Comparison of ENCODE assay signal across 8 mouse cellular contexts in genomic region chr5:130073026-130073425, GRCm38 (mm10). TPM values are rescaled to one million over a fixed set of nuclear protein-coding genes. Genes with fewer than 3 reads are reported as not detected.
DNase-seq lines count a peak whose midpoint lies in the region; ATAC-seq and TF ChIP-seq lines count a peak whose summit lies in the region.

Gene Tpst1, plus strand, starts transcription at chr5:130073326.

- WGBS in embryonic facial prominence, embryonic 10.5 days, result 95% methylated on average over 6 of the region's 6 CpGs
- 94% methylated on average over 6 of the region's 6 CpGs for WGBS in hindbrain, embryonic 12.5 days
- 79% methylated on average over 6 of the region's 6 CpGs for WGBS in liver, embryonic 14.5 days (ENCODE audit: insufficient replicate concordance)

- no peaks in the 10 kb centered on the region; the same call in 1 of the 2 replicates for H3K9me3 ChIP-seq in embryonic facial prominence, embryonic 10.5 days
- H3K9me3 ChIP-seq in hindbrain, embryonic 12.5 days (replicated peaks), result no peaks in the 10 kb centered on the region
- no peaks in the 10 kb centered on the region for H3K9me3 ChIP-seq in liver, embryonic 14.5 days (ENCODE audit: control insufficient read depth, low read length)

- no peak within 1 kb of the TSS for H3K4me2 ChIP-seq in hindbrain, embryonic 12.5 days (replicated peaks)
- H3K4me2 ChIP-seq in liver, embryonic 14.5 days (ENCODE audit: low read depth), result no peak within 1 kb of the TSS

- no peaks in the 10 kb centered on the region for H3K36me3 ChIP-seq in embryonic facial prominence, embryonic 10.5 days (replicated peaks)
- no peaks in the 10 kb centered on the region for H3K36me3 ChIP-seq in hindbrain, embryonic 12.5 days
- no peaks in the 10 kb centered on the region for H3K36me3 ChIP-seq in liver, embryonic 14.5 days (replicated peaks; ENCODE audit: control insufficient read depth, insufficient read depth, low read depth)

- H3K27me3 ChIP-seq in embryonic facial prominence, embryonic 10.5 days (replicated peaks; ENCODE audit: low read depth, poor library complexity, severe bottlenecking), result peaks cover 12% of the 10 kb centered on the region
- no peaks in the 10 kb centered on the region for H3K27me3 ChIP-seq in hindbrain, embryonic 12.5 days
- H3K27me3 ChIP-seq in liver, embryonic 14.5 days (ENCODE audit: control insufficient read depth, insufficient read depth, low read length), result no peaks in the 10 kb centered on the region

- no peak for TF ChIP-seq EP300 in liver, embryonic 14.5 days (IDR thresholded peaks at IDR 0.05; ENCODE audit: low read depth)

- TF ChIP-seq CTCF in left cerebral cortex, adult 2 months (IDR thresholded peaks at IDR 0.05), result no peak
- no peak for TF ChIP-seq CTCF in liver, embryonic 14.5 days (IDR thresholded peaks at IDR 0.05; ENCODE audit: low read depth)

- no peak within 1 kb of the TSS for H3K4me3 ChIP-seq in left cerebral cortex, adult 2 months
- H3K4me3 ChIP-seq in embryonic facial prominence, embryonic 10.5 days, result no peak within 1 kb of the TSS
- no peak within 1 kb of the TSS for H3K4me3 ChIP-seq in hindbrain, embryonic 12.5 days
- no peak within 1 kb of the TSS for H3K4me3 ChIP-seq in liver, embryonic 14.5 days (ENCODE audit: insufficient read depth in 1 of 2, low read depth in 2 of 2, low read length in 2 of 2)

- no peak for ATAC-seq in hindbrain, embryonic 12.5 days (ENCODE audit: low FRiP score)
- no peak for ATAC-seq in liver, embryonic 14.5 days (ENCODE audit: insufficient read depth)

- intact Hi-C loops in left cerebral cortex, adult 2 months (cut with DNase I), result loop anchor here (10.0 kb wide), 1 partner anchor 938 kb away; no protein-coding TSS in a partner anchor

- H3K4me1 ChIP-seq in embryonic facial prominence, embryonic 10.5 days, result 0 out of 2 replicates have a peak, but pooled peaks cover 3% of the 10 kb centered on the region
- H3K4me1 ChIP-seq in hindbrain, embryonic 12.5 days, result no peaks in the 10 kb centered on the region
- peaks cover 2 to 5% of the 10 kb centered on the region in 2 experiments for H3K4me1 ChIP-seq in liver, embryonic 14.5 days (replicated peaks; ENCODE audit: control insufficient read depth in 2 of 2, insufficient read depth in 2 of 2, low read length in 1 of 2)

- H3K27ac ChIP-seq in left cerebral cortex, adult 2 months, result no peak within 1 kb of the TSS
- H3K27ac ChIP-seq in embryonic facial prominence, embryonic 10.5 days (replicated peaks), result no peak within 1 kb of the TSS
- no peak within 1 kb of the TSS for H3K27ac ChIP-seq in hindbrain, embryonic 12.5 days
- H3K27ac ChIP-seq in liver, embryonic 14.5 days, result no peak within 1 kb of the TSS

- H3K9ac ChIP-seq in hindbrain, embryonic 12.5 days, result no peak within 1 kb of the TSS
- no peak within 1 kb of the TSS for H3K9ac ChIP-seq in liver, embryonic 14.5 days (replicated peaks)

- no peak for DNase-seq in left cerebral cortex, adult 2 months (ENCODE audit: extremely low spot score in 1 of 2, low spot score in 2 of 2)
- DNase-seq in left cerebral cortex, adult 11 months (ENCODE audit: low spot score), result no peak
- DNase-seq in embryonic facial prominence, embryonic 10.5 days (ENCODE audit: low spot score), result no peak
- DNase-seq in liver, embryonic 14.5 days (ENCODE audit: low read depth in 3 of 3, low spot score in 3 of 3), result no peak
- no peak for DNase-seq in ovary, adult 18-20 months (ENCODE audit: low spot score)
- DNase-seq in cerebellum, postnatal 36 days, result no peak
- DNase-seq in Muller cell, postnatal 12 days (ENCODE audit: inconsistent ontology term), result no peak

RNA-seq across cellular contexts. Expression of gene Tpst1, which starts in this region (rescaled TPM):
- total RNA-seq in left cerebral cortex, adult 2 months (2021), result 10 to 100 TPM; 34.0 to 34.1 TPM
- polyA plus RNA-seq in embryonic facial prominence, embryonic 10.5 days (2016; fragmentation: Nextera tagmentation; extraction: Ambion mirVana), result 52.3 and 55.6 TPM in 2 replicates
- 57.0 and 62.9 TPM in 2 replicates for polyA plus RNA-seq in hindbrain, embryonic 12.5 days (2016; fragmentation: Nextera tagmentation; extraction: Ambion mirVana)
- polyA plus RNA-seq in liver, embryonic 14.5 days (2012; rRNA removed), result 8.4 and 10.0 TPM in 2 replicates
- polyA plus RNA-seq in liver, embryonic 14.5 days (2014; fragmentation: Nextera tagmentation; extraction: Ambion mirVana), result 22.3 and 22.8 TPM in 2 replicates
